Mouse (Mus musculus) liver, embryonic 11.5 days (tissue): ENCODE results near the gene Cmtm3. TPM values are rescaled to one million over a fixed set of nuclear protein-coding genes. Genes with fewer than 3 reads are reported as not detected.

Experiments used
- ATAC-seq: fragments of 200-750 bp; cut with Nextera tagmentation; replicated peaks from 2 replicates; pipeline ENCODE4 v1.8.0; 2017; ENCODE audit warnings: moderate number of reproducible peaks, mild to moderate bottlenecking, moderate TSS enrichment, moderate library complexity; ENCODE audit not compliant: low FRiP score
- DNase-seq: peaks from one replicate; pipeline ENCODE4 v3.0.0-alpha.2; 2017; ENCODE audit warnings: low spot score
- H3K27ac ChIP-seq: fragments of 300-500 bp; sonication (generic); 2 replicates; pipeline ENCODE4 v1.5.1; 2014; ENCODE audit warnings: mild to moderate bottlenecking, low read depth, low read length, control low read depth
- H3K27me3 ChIP-seq: fragments of 300-500 bp; sonication (generic); replicated peaks from 2 replicates; pipeline ENCODE4 v1.6.1; 2014; ENCODE audit warnings: low read length, mixed read lengths; ENCODE audit not compliant: control insufficient read depth, insufficient read depth
- H3K36me3 ChIP-seq: fragments of 300-500 bp; sonication (generic); 2 replicates; pipeline ENCODE4 v1.6.1; 2014; ENCODE audit warnings: mild to moderate bottlenecking, low read length, moderate library complexity, mixed read lengths; ENCODE audit not compliant: control insufficient read depth, insufficient read depth
- H3K4me1 ChIP-seq: fragments of 300-500 bp; sonication (generic); replicated peaks from 2 replicates; pipeline ENCODE4 v1.6.1; 2014; ENCODE audit warnings: low read length, mixed read lengths; ENCODE audit not compliant: control insufficient read depth, insufficient read depth
- H3K4me2 ChIP-seq: fragments of 300-500 bp; sonication (generic); 2 replicates; pipeline ENCODE4 v1.6.1; 2014; ENCODE audit warnings: mild to moderate bottlenecking, control low read depth, moderate library complexity
- H3K4me3 ChIP-seq: fragments of 300-500 bp; sonication (generic); 2 replicates; pipeline ENCODE4 v1.5.1; 2014; ENCODE audit warnings: low read depth, low read length, control low read depth
- H3K9ac ChIP-seq: fragments of 300-500 bp; sonication (generic); 2 replicates; pipeline ENCODE4 v1.6.1; 2014; ENCODE audit warnings: low read depth, low read length, control low read depth
- H3K9me3 ChIP-seq: fragments of 300-500 bp; sonication (generic); 2 replicates; pipeline ENCODE4 v1.6.1; 2016; ENCODE audit warnings: low read length, inconsistent platforms, mixed read lengths; ENCODE audit not compliant: control insufficient read depth
- WGBS: fragments of 180-500 bp; shearing (Covaris S2); extraction: QIAGEN DNeasy Blood & Tissue Kit; methylation state at CpG from one replicate; pipeline ENCODE4 v1.1.7; 2014; 5-methylcytosine and 5-hydroxymethylcytosine counted together
- polyA plus RNA-seq: library from polyadenylated mRNA; unstranded; fragments of >200 nt; fragmentation: Nextera tagmentation; extraction: Ambion mirVana; gene quantifications from 2 replicates; pipeline ENCODE4 v1.2.1, GENCODE M21; 2014

Cmtm3 gene
- polyA plus RNA-seq, 1 experiment from 2014 or later, result 62.4 TPM

GRCm38 (mm10) chr8:104339983-104340232 is 698 bp downstream of the Cmtm3 start:
- Histone ChIP-seq H3K4me1 (peaks cover 7% of the 10 kb centered on the region), H3K27ac (peak overlapping the region; percentile 21; the same call in 1 of the 2 replicates), H3K27me3 (no peaks in the 10 kb centered on the region), H3K9me3 (no peaks in the 10 kb centered on the region), H3K4me3 (peak overlapping the region; percentile 67), H3K4me2 (peak overlapping the region; percentile 71), H3K36me3 (no peaks in the 10 kb centered on the region), H3K9ac (peak overlapping the region; percentile 80)
- ATAC-seq, result no peak
- WGBS, result 4% methylated on average over 6 of the region's 6 CpGs
- no peak for DNase-seq

- under 1% methylated on average over 54 of the region's 54 CpGs for WGBS
- Histone ChIP-seq H3K9me3 (no peaks in the 10 kb centered on the region), H3K27me3 (no peaks in the 10 kb centered on the region)
Observed at GRCm38 (mm10) chr8:104340233-104341105, 1.3 kb downstream of the Cmtm3 start.

GRCm38 (mm10) chr8:104341106-104341561 is 1.9 kb downstream of the Cmtm3 start:
- H3K27me3 ChIP-seq, result no peaks in the 10 kb centered on the region
- peak overlapping the region; percentile 67 for H3K4me3 ChIP-seq
- peak; percentile 74 for DNase-seq
- peak overlapping the region; percentile 80 for H3K9ac ChIP-seq
- H3K27ac ChIP-seq, result peak overlapping the region; percentile 77
- peak; percentile 65 for ATAC-seq
- no peaks in the 10 kb centered on the region; the same call in 1 of the 2 replicates for H3K36me3 ChIP-seq
- 0% methylated on average over 24 of the region's 24 CpGs for WGBS
- peak overlapping the region; percentile 71 for H3K4me2 ChIP-seq
- H3K4me1 ChIP-seq, result peaks cover 7% of the 10 kb centered on the region
- no peaks in the 10 kb centered on the region for H3K9me3 ChIP-seq

More at GRCm38 (mm10) chr8:104340233-104341105, 1.3 kb downstream of the Cmtm3 start:
- DNase-seq, result peak; percentile 84
- H3K4me3 ChIP-seq, result peak overlapping the region; percentile 67
- H3K9ac ChIP-seq, result peak overlapping the region; percentile 80
- H3K36me3 ChIP-seq, result no peaks in the 10 kb centered on the region
- peaks cover 7% of the 10 kb centered on the region for H3K4me1 ChIP-seq
- peak overlapping the region; percentile 71 for H3K4me2 ChIP-seq
- H3K27ac ChIP-seq, result peak overlapping the region; percentile 77
- ATAC-seq, result peak; percentile 70

- DNase-seq (no peak), ATAC-seq (no peak)
- no peak overlapping the region for H3K9ac ChIP-seq
- peak overlapping the region; percentile 67 for H3K4me3 ChIP-seq
- H3K9me3 ChIP-seq, result no peaks in the 10 kb centered on the region
- peaks cover 7% of the 10 kb centered on the region for H3K4me1 ChIP-seq
- H3K27me3 ChIP-seq, result no peaks in the 10 kb centered on the region
- H3K36me3 ChIP-seq, result no peaks in the 10 kb centered on the region; the same call in 1 of the 2 replicates
- no peak overlapping the region; the same call in 1 of the 2 replicates for H3K27ac ChIP-seq
- H3K4me2 ChIP-seq, result peak overlapping the region; percentile 71
- 39% methylated on average over 6 of the region's 6 CpGs for WGBS
Observed at GRCm38 (mm10) chr8:104341678-104342077, 2.5 kb downstream of the Cmtm3 start.

GRCm38 (mm10) chr8:104342426-104342825 is 3.2 kb downstream of the Cmtm3 start:
- H3K27me3 ChIP-seq, result no peaks in the 10 kb centered on the region
- no peak overlapping the region for H3K27ac ChIP-seq
- peaks cover 7% of the 10 kb centered on the region for H3K4me1 ChIP-seq
- DNase-seq, result no peak
- H3K4me3 ChIP-seq, result no peak overlapping the region
- ATAC-seq, result no peak
- H3K4me2 ChIP-seq, result no peak overlapping the region
- H3K36me3 ChIP-seq, result no peaks in the 10 kb centered on the region; the same call in 1 of the 2 replicates
- no peaks in the 10 kb centered on the region for H3K9me3 ChIP-seq
- WGBS, result 47% methylated on average over 5 of the region's 5 CpGs
- no peak overlapping the region for H3K9ac ChIP-seq

- Histone ChIP-seq H3K27ac (no peak overlapping the region), H3K27me3 (no peaks in the 10 kb centered on the region)
- WGBS, result 11% methylated on average over 7 of the region's 7 CpGs
Observed at GRCm38 (mm10) chr8:104343957-104344356, 4.7 kb downstream of the Cmtm3 start.

GRCm38 (mm10) chr8:104344622-104345021 is 5.4 kb downstream of the Cmtm3 start:
- DNase-seq, result no peak
- no peak for ATAC-seq
- no peak overlapping the region for H3K27ac ChIP-seq
- no peak overlapping the region for H3K4me3 ChIP-seq
- no peaks in the 10 kb centered on the region for H3K9me3 ChIP-seq
- H3K4me1 ChIP-seq, result peaks cover 4% of the 10 kb centered on the region
- no peak overlapping the region for H3K4me2 ChIP-seq
- H3K9ac ChIP-seq, result no peak overlapping the region
- no peaks in the 10 kb centered on the region; the same call in 1 of the 2 replicates for H3K36me3 ChIP-seq
- H3K27me3 ChIP-seq, result no peaks in the 10 kb centered on the region
- WGBS, result 84% methylated on average over 5 of the region's 5 CpGs

More at GRCm38 (mm10) chr8:104343957-104344356, 4.7 kb downstream of the Cmtm3 start:
- DNase-seq (peak; percentile 77), ATAC-seq (peak; percentile 49)
- Histone ChIP-seq H3K4me3 (no peak overlapping the region), H3K4me2 (no peak overlapping the region), H3K9ac (no peak overlapping the region), H3K4me1 (peaks cover 7% of the 10 kb centered on the region), H3K36me3 (no peaks in the 10 kb centered on the region; the same call in 1 of the 2 replicates), H3K9me3 (no peaks in the 10 kb centered on the region)

- no peak for DNase-seq
- ATAC-seq, result no peak
- H3K27ac ChIP-seq, result no peak overlapping the region
- H3K27me3 ChIP-seq, result no peaks in the 10 kb centered on the region
- H3K4me1 ChIP-seq, result peaks cover 1% of the 10 kb centered on the region
- no peak overlapping the region for H3K4me3 ChIP-seq
- WGBS, result 63% methylated on average over 12 of the region's 12 CpGs
- H3K36me3 ChIP-seq, result no peaks in the 10 kb centered on the region; the same call in 1 of the 2 replicates
- H3K4me2 ChIP-seq, result no peak overlapping the region
- H3K9me3 ChIP-seq, result no peaks in the 10 kb centered on the region
- H3K9ac ChIP-seq, result peak overlapping the region; percentile 30; the same call in 1 of the 2 replicates
Observed at GRCm38 (mm10) chr8:104346706-104347105, 7.5 kb downstream of the Cmtm3 start.
